Mouse (Mus musculus): ENCODE measurements around the gene Lif.

GRCm38 (mm10) chr11:4256846-4257607 lies at the start of gene Lif:
- no peak for TF ChIP-seq CTCF (conservative IDR thresholded peaks at IDR 0.05; ENCODE audit: low read length)
- no peak for TF ChIP-seq NANOG (IDR thresholded peaks at IDR 0.05; ENCODE audit: borderline replicate concordance, low read length)
- no peak for TF ChIP-seq POU5F1 (IDR thresholded peaks at IDR 0.05; ENCODE audit: borderline replicate concordance, low read length)

All from E14TG2a.4 (cell line).